Mouse (Mus musculus): ENCODE results near the gene Nr4a1. TPM values are rescaled to one million over a fixed set of nuclear protein-coding genes. Genes with fewer than 3 reads are reported as not detected.
A peak's percentile ranks its signal among the peaks of the same experiment; 100 is the strongest.

The Nr4a1 gene
- polyA plus RNA-seq, 1 experiment from 2014 or later = 6.4 TPM

DNA sequence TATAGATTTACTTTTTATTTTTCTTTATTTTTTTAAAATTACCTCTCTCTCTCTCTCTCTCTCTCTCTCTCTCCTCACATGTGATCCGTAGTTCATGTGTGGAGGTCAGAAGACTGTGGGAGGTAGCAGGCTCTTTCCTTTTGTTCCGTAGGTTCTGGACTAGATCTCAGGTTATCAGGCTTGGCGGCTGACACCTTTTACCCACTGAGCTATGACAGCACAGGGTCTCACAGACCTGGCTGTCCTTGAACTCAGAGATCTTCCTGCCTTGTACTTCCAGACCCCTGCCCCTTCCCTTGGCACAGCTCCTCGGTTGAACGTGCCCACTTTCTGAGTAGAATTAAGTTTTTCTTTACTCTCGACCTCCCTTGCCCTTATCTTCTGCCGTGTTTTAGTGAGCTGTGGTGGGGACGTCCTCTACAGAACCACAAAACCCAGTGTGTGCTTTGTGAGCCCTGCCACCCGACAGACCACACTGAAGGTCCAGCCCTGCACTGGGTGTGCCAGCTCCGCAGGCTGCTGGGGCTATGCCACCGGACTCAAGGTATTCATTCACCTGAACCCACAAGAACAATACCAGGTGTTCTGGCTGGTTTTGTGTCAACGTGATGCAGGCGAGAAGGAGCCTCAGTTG is 62.3 kb downstream of the Nr4a1 start:
- ATAC-seq (replicated peaks; ENCODE audit: low FRiP score, low TSS enrichment, low read depth) = 0 out of 2 replicates have a peak, but pooled peaks have one; percentile 8
- H3K36me3 ChIP-seq (ENCODE audit: control insufficient read depth, insufficient read depth, low read length) = no peaks in the 10 kb centered on the region
- H3K9ac ChIP-seq (ENCODE audit: low read length) = no peak overlapping the region
- peak overlapping the region; percentile 18 for H3K4me3 ChIP-seq (ENCODE audit: low read depth, low read length)
- peak overlapping the region; percentile 45 for H3K4me2 ChIP-seq (ENCODE audit: low read length)
- peaks cover 6% of the 10 kb centered on the region for H3K4me1 ChIP-seq (replicated peaks; ENCODE audit: control insufficient read depth, insufficient read depth, low read length)
- no peak for DNase-seq (ENCODE audit: low spot score)
- H3K27me3 ChIP-seq (replicated peaks; ENCODE audit: control insufficient read depth, insufficient read depth, low read length) = no peaks in the 10 kb centered on the region
- H3K27ac ChIP-seq (ENCODE audit: low read depth) = no peak overlapping the region
- 67% methylated on average over 13 of the region's 13 CpGs for WGBS
- H3K9me3 ChIP-seq (ENCODE audit: control insufficient read depth, low read length) = no peaks in the 10 kb centered on the region

DNA sequence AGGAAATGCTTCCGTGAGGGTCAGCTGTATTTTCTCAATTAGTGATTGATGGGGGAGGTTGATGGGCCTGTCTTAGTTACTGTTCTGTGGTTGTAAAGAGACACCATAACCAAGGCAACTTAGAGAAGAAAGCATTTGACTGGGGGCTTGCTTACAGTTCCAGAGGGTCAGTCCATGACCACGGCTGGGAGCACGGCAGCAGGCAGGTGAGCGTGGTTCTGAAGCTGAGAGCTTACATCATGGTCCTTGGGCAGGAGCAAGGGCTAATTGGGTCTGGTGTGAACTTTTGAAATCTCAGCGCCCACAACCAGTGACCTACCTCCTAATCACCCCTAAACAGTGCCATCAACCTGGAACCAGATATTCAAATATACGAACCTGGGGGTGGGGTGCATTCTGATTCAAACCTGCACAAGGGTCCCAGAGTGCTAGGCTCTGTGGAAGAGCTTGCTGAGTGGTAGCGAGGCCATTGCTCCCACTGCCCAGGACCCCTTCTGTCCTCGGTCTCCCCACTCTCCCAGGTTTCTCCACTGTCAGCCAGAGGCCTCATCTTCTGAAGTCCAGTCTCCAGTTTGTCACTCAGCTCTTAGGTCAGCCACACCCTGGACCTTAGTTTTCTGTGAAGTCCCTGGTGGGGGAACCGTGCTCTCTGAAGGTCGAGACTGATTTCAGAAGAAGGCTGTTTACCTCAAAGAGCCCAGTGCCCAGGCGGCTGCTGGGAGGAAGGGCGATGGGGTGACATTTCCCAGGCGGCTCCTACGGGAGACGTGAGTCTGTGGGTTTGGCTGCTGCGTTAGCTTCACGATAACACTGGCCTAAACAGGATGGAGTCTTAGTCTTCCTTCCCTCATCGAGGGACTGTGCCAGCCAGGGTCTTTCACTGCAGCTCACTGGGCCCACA is 63.1 kb downstream of the Nr4a1 start:
- 56% methylated on average over 18 of the region's 18 CpGs for WGBS
- Histone ChIP-seq H3K36me3 (ENCODE audit: control insufficient read depth, insufficient read depth, low read length) (no peaks in the 10 kb centered on the region), H3K27ac (ENCODE audit: low read depth) (no peak overlapping the region), H3K4me1 (replicated peaks; ENCODE audit: control insufficient read depth, insufficient read depth, low read length) (peaks cover 12% of the 10 kb centered on the region), H3K9me3 (ENCODE audit: control insufficient read depth, low read length) (no peaks in the 10 kb centered on the region), H3K4me3 (ENCODE audit: low read depth, low read length) (no peak overlapping the region), H3K9ac (ENCODE audit: low read length) (no peak overlapping the region), H3K27me3 (replicated peaks; ENCODE audit: control insufficient read depth, insufficient read depth, low read length) (no peaks in the 10 kb centered on the region), H3K4me2 (ENCODE audit: low read length) (no peak overlapping the region)
- DNase-seq (ENCODE audit: low spot score) = no peak
- ATAC-seq (replicated peaks; ENCODE audit: low FRiP score, low TSS enrichment, low read depth) = no peak

DNA sequence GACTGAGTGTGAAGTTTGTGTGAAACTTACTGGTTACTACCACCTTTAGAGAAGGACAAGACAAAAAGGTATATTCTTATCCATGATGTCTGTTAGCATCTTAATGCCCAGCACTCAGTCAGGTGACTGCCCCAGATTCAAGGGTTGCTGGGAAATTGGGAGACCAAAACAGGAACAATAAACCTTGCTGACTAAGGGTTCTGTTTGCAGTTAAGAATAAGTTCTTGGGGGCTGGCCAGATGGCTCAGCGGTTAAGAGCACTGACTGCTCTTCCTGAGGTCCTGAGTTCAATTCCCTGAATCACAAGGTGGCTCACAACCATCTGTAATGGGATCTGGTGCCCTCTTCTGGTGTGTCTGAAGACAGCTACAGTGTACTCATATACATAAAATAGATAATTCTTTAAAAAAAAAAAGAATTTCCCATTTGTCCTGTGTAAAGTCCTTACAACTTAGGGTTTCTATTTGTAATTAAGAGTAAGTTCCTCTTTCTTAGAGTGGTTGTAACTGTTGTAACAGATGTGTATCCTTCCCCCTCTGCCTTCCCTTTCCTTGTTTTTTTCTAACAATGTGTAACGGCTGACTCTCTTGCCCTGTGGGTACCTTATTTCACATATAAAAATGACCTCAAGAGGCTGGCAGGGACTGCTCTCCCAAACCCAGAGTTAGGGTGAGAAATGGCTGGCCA is 63.9 kb downstream of the Nr4a1 start:
- Histone ChIP-seq H3K27me3 (replicated peaks; ENCODE audit: control insufficient read depth, insufficient read depth, low read length) (no peaks in the 10 kb centered on the region), H3K9me3 (ENCODE audit: control insufficient read depth, low read length) (no peaks in the 10 kb centered on the region), H3K4me2 (ENCODE audit: low read length) (no peak overlapping the region), H3K4me1 (replicated peaks; ENCODE audit: control insufficient read depth, insufficient read depth, low read length) (peaks cover 12% of the 10 kb centered on the region), H3K36me3 (ENCODE audit: control insufficient read depth, insufficient read depth, low read length) (no peaks in the 10 kb centered on the region), H3K9ac (ENCODE audit: low read length) (no peak overlapping the region), H3K27ac (ENCODE audit: low read depth) (no peak overlapping the region), H3K4me3 (ENCODE audit: low read depth, low read length) (no peak overlapping the region)
- 76% methylated on average over 2 of the region's 2 CpGs for WGBS
- no peak for ATAC-seq (replicated peaks; ENCODE audit: low FRiP score, low TSS enrichment, low read depth)
- no peak for DNase-seq (ENCODE audit: low spot score)

DNA sequence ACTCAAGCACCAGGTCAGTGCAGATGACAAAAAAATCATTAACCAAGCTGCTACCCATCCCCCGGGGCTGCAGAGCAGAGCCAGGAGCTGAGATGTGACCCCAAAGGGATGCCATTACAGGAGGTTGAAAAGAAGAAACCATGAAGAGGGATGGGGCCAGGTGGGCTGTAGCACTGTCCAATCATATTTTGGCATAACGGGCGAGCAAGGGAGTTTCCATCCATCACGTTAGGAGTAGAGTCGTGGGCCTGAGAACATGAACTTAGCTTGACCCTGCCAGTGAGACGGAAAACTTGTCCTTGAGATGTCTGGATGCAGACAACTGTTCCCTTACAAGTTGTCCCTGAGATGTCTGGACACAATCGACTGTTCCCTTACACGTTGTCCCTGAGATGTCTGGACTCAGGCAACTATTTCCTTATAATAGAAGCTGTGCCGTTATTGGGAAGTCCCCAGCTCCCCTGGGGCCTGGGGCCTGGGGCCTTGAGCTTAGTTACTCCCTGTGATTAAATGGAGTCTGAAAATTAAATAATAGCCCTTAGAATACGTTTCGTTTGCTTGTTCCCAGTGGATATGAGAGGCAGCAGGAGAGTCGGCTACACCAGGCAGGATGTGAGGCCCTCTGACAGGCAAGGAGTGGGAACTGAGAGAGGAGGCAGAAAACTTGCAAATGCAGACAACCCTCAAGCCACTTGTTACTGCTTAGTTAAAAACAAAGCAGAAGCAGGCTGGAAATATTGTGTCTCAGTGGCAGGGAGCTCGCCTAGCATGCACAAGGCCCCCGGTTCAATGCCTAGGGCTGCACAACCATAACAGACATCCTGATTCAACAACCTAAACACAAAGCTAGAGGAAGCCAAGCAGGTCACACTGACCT is 65.1 kb downstream of the Nr4a1 start:
- Histone ChIP-seq H3K4me1 (replicated peaks; ENCODE audit: control insufficient read depth, insufficient read depth, low read length) (peaks cover 12% of the 10 kb centered on the region), H3K27me3 (replicated peaks; ENCODE audit: control insufficient read depth, insufficient read depth, low read length) (no peaks in the 10 kb centered on the region), H3K4me3 (ENCODE audit: low read depth, low read length) (no peak overlapping the region), H3K27ac (ENCODE audit: low read depth) (0 out of 2 replicates have a peak overlapping the region, but pooled peaks have one; percentile 14), H3K4me2 (ENCODE audit: low read length) (no peak overlapping the region), H3K9me3 (ENCODE audit: control insufficient read depth, low read length) (no peaks in the 10 kb centered on the region), H3K36me3 (ENCODE audit: control insufficient read depth, insufficient read depth, low read length) (no peaks in the 10 kb centered on the region), H3K9ac (ENCODE audit: low read length) (no peak overlapping the region)
- WGBS = 48% methylated on average over 14 of the region's 14 CpGs
- ATAC-seq (replicated peaks; ENCODE audit: low FRiP score, low TSS enrichment, low read depth) (no peak), DNase-seq (ENCODE audit: low spot score) (no peak)

DNA sequence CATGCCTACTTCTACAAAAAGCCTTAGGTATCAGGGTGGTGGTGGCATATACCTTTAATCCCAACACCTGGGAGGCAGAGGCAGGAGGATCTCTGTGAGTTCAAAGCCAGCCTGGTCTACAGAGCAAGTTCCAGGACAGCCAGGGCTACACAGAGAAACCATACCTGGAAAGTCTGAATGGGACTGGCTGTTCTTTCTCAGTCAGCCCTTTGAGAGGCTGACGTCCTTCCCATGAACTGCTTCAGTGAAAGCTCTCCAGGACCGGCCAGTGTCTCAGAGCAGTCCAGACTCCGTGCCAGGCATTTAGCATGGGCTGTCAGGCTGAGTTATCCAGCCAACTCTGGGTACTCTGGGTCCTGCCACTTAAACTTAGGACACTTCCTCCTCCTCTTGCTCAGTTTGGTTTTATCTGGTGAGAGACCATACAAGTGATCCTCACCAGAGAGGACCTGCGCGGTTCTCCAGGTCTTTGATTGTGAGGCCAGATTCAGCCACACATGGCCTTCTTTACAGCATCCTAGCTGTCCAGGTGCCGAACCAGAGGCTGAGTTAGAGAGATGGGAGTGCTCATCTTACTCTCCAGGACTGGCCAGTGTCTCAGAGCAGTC is 66.0 kb downstream of the Nr4a1 start:
- H3K27me3 ChIP-seq (replicated peaks; ENCODE audit: control insufficient read depth, insufficient read depth, low read length) = no peaks in the 10 kb centered on the region
- H3K4me1 ChIP-seq (replicated peaks; ENCODE audit: control insufficient read depth, insufficient read depth, low read length) = peaks cover 12% of the 10 kb centered on the region
- no peak for ATAC-seq (replicated peaks; ENCODE audit: low FRiP score, low TSS enrichment, low read depth)
- no peak overlapping the region for H3K27ac ChIP-seq (ENCODE audit: low read depth)
- no peaks in the 10 kb centered on the region for H3K9me3 ChIP-seq (ENCODE audit: control insufficient read depth, low read length)
- WGBS = 76% methylated on average over 6 of the region's 6 CpGs
- DNase-seq (ENCODE audit: low spot score) = no peak
- H3K36me3 ChIP-seq (ENCODE audit: control insufficient read depth, insufficient read depth, low read length) = no peaks in the 10 kb centered on the region
- H3K4me2 ChIP-seq (ENCODE audit: low read length) = no peak overlapping the region
- no peak overlapping the region for H3K4me3 ChIP-seq (ENCODE audit: low read depth, low read length)
- H3K9ac ChIP-seq (ENCODE audit: low read length) = no peak overlapping the region

DNA sequence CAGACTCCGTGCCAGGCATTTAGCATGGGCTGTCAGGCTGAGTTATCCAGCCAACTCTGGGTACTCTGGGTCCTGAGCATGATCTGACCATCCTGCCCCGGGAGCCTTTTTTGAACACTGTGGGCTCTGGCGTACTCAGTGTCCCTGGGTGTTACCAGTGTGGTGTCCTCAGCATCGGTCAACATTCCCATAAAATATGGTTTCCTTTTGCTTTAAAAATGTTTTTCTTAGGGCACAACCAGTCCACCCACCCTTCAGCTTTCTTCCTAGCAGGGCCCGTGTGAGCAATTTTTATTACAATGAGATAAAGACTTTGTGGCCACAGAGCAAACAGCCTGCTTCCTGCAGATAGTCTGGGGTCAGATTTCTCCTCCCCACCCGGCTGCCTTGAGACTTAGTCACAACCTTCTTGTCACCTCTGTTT is 66.6 kb downstream of the Nr4a1 start:
- no peak overlapping the region for H3K4me2 ChIP-seq (ENCODE audit: low read length)
- no peak overlapping the region for H3K4me3 ChIP-seq (ENCODE audit: low read depth, low read length)
- no peak for DNase-seq (ENCODE audit: low spot score)
- no peak for ATAC-seq (replicated peaks; ENCODE audit: low FRiP score, low TSS enrichment, low read depth)
- H3K36me3 ChIP-seq (ENCODE audit: control insufficient read depth, insufficient read depth, low read length) = no peaks in the 10 kb centered on the region
- no peaks in the 10 kb centered on the region for H3K27me3 ChIP-seq (replicated peaks; ENCODE audit: control insufficient read depth, insufficient read depth, low read length)
- H3K27ac ChIP-seq (ENCODE audit: low read depth) = no peak overlapping the region
- no peaks in the 10 kb centered on the region for H3K9me3 ChIP-seq (ENCODE audit: control insufficient read depth, low read length)
- H3K4me1 ChIP-seq (replicated peaks; ENCODE audit: control insufficient read depth, insufficient read depth, low read length) = peaks cover 12% of the 10 kb centered on the region
- no peak overlapping the region for H3K9ac ChIP-seq (ENCODE audit: low read length)
- WGBS = 29% methylated on average over 6 of the region's 6 CpGs

DNA sequence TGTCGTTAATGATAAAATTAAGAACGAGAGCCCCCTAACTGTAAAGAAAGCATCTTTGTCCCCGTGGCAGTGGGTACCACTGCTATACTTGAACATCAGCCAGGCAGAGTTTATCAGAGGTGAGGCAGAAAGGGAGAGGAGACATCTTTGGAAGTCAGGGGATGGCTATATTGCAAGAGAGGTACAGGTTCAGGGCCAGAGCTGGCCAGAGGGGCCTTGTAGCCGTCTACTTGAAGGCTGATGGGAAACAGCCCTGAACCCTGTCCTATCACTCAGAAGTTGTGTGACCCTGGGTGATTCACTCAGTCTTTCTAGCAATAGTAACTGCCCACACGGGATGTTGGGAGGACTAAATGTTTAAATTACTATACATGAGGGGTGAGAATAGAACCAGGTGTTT is 67.1 kb downstream of the Nr4a1 start:
- DNase-seq (ENCODE audit: low spot score) (no peak), ATAC-seq (replicated peaks; ENCODE audit: low FRiP score, low TSS enrichment, low read depth) (no peak)
- no peaks in the 10 kb centered on the region for H3K9me3 ChIP-seq (ENCODE audit: control insufficient read depth, low read length)
- no peak overlapping the region for H3K4me2 ChIP-seq (ENCODE audit: low read length)
- H3K36me3 ChIP-seq (ENCODE audit: control insufficient read depth, insufficient read depth, low read length) = no peaks in the 10 kb centered on the region
- no peaks in the 10 kb centered on the region for H3K27me3 ChIP-seq (replicated peaks; ENCODE audit: control insufficient read depth, insufficient read depth, low read length)
- no peak overlapping the region for H3K4me3 ChIP-seq (ENCODE audit: low read depth, low read length)
- H3K4me1 ChIP-seq (replicated peaks; ENCODE audit: control insufficient read depth, insufficient read depth, low read length) = peaks cover 12% of the 10 kb centered on the region
- no peak overlapping the region for H3K27ac ChIP-seq (ENCODE audit: low read depth)
- WGBS = 45% methylated on average over 5 of the region's 5 CpGs
- H3K9ac ChIP-seq (ENCODE audit: low read length) = no peak overlapping the region

DNA sequence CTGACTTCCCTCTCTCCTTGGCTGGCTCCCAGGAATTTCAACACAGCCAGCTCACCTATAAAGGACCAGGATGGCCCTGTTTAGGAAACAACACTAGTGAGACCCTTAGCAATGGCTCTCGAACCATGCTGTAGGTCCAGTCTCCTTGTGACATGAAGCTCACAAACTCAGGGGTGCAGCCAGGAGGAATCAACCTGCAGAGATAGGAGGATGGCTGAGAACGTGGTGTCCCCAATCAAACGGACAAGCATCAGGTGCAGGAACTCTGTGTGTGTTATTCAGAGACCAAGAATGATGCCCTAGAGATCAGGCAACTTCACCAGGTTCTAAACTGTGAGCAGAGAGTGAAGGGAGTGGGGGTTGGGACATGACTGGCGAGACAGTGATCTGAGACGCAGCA is 68.0 kb downstream of the Nr4a1 start:
- Histone ChIP-seq H3K9me3 (ENCODE audit: control insufficient read depth, low read length) (no peaks in the 10 kb centered on the region), H3K4me2 (ENCODE audit: low read length) (no peak overlapping the region), H3K36me3 (ENCODE audit: control insufficient read depth, insufficient read depth, low read length) (no peaks in the 10 kb centered on the region), H3K27ac (ENCODE audit: low read depth) (no peak overlapping the region), H3K27me3 (replicated peaks; ENCODE audit: control insufficient read depth, insufficient read depth, low read length) (no peaks in the 10 kb centered on the region), H3K4me3 (ENCODE audit: low read depth, low read length) (no peak overlapping the region), H3K4me1 (replicated peaks; ENCODE audit: control insufficient read depth, insufficient read depth, low read length) (peaks cover 12% of the 10 kb centered on the region), H3K9ac (ENCODE audit: low read length) (no peak overlapping the region)
- WGBS = 87% methylated on average over 5 of the region's 5 CpGs
- no peak for DNase-seq (ENCODE audit: low spot score)
- no peak for ATAC-seq (replicated peaks; ENCODE audit: low FRiP score, low TSS enrichment, low read depth)
